Mouse (Mus musculus): ENCODE measurements around the gene Nupr1.

Gene Nupr1

GRCm38 (mm10) chr7:126595890-126596289, 34.8 kb downstream of the Nupr1 start:
- no peak for DNase-seq

GRCm38 (mm10) chr7:126594862-126595561, 35.6 kb downstream of the Nupr1 start, which contains the start of gene Il27:
Il27 (minus strand) TSS chr7:126594941.
- no peak for DNase-seq

DNA sequence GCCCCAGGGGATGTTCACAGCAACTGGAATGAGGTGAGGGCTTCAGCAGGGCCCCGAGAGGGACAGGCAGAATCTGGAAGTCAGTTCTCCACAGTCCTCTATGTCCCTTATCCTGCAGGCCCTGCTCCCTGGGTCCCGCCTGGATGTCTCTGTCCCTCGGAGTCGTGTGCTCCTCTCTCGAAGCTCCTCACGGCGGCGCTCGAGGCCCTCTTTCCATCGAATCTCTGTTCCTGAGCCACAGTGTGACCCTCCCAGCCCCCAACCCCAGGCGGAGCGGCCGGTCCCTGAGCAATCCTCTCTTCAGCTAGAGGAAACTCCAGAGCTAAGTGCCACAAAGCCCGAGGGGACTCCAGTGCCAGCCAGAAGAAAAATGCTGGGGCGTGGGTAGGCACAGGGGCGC, 42.9 kb downstream of the Nupr1 start:
- DNase-seq: peak; percentile 86

GRCm38 (mm10) chr7:126586839-126587238, 43.8 kb downstream of the Nupr1 start:
- peak; percentile 69 for DNase-seq

DNA sequence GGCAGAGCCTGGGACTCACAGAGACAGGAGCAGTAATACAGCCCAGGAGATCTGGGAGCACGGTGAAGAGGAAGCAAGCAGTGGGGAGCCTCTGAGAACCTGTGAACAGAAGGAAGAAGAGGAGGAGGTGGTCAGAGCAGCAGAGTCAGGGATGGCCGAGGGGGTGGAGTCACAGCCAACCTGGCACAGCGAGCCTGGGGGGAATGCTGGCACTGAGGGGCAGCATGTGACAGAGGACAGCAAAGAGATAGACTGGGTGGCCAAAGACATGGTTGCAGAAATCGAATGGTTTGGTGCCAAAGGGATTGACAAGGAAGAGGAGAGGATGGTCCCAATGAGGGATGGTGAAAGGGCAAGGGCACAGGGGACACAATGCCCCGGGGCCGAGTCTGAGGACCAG, 44.9 kb downstream of the Nupr1 start, which contains the start of gene Cln3:
Cln3 (minus strand) TSS at position 101 of the 400 bp plus-strand sequence.
- DNase-seq: no peak

- no peak for DNase-seq
These were observed 46.1 kb downstream of the Nupr1 start, which contains the start of gene Apobr for GRCm38 (mm10) chr7:126584506-126584977. Apobr (plus strand) TSS chr7:126584942.

DNA sequence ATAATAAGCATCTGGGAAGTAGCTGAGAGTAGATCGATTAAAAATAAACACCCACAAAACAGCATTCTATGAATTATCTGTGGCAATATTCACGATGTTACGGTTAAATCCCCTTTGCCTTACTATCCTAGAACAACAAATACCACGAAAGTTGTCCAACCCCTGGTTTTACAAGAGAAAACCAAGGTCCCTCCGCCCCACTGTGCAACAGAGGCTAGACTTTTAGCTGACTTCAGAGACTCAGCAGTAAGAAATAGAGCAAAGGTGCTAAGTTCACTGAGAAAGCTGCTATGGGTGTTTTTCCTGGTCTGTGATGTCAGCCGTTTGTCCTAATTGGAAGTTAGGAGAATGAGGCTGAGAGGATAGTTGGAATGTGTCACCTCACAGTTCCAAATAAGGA, 46.9 kb downstream of the Nupr1 start:
- DNase-seq: no peak

DNA sequence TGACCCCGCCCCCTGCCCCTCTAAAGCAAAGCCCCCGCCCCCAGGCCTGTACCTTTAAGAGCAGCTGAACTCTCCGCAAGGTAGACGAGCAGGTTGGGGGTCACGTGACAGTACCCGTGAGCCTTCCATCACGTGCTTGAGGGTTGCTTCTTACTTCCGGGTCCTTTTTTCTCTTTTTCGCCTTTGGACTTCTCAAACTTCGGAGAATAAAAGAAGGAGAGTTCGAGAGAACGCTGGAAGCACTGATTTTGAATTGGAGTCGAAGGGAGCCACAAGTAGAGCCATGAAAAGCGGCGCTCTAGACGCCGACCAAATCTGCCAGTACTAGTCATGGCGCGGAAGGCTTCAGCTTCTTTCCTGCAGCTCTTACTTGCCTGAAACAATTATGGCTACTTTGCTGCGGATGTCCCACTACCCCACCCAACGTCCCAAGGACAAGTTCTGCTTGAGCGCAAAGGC, 47.4 kb downstream of the Nupr1 start:
- DNase-seq: peak; percentile 93

DNA sequence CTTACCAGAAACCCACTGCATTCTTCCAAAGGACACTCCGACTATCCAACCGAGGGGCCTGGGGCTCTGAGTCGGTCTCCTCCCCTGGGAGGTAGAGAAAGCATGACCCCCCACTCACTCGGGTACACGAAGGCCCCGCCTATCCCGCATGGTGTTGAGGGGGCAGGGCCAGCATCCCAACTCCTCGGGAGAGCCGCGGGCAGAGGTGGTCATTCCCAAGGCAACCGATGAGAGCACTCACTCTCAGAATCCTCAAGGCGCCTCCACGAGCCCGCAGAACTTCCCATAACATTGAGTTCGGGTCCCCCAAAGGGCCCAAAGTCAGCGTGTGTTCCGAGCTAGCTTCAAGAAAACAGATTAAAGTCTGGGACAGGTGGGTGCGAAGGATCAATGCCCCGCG, 47.9 kb downstream of the Nupr1 start:
- peak; percentile 59 for DNase-seq

GRCm38 (mm10) chr7:126581661-126582060, 49.0 kb downstream of the Nupr1 start:
- no peak for DNase-seq

- peak; percentile 81 for DNase-seq
These were observed 51.5 kb downstream of the Nupr1 start for GRCm38 (mm10) chr7:126579172-126579571.

DNA sequence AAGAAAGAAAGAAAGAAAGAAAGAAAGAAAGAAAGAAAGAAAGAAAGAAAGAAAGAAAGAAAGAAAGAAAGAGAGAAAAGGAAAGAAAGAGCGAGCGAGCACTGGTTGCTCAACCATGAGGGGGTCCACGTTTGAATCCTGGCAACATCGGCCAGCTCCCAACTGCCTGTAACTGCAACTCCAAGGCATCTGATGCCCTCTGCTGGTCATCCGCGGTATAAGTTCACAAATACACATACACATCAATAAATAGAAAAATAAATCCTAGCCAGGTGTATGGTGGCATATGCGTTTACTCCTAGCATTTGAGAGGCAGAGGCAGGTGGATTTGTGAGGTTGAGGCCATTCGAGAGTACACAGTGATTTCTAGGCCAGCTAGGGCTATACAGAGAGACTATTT, 53.7 kb downstream of the Nupr1 start:
- peak; percentile 77 for DNase-seq

Data from kidney, postnatal 10 days (tissue).